Mouse (Mus musculus): ENCODE results near the gene Sp3.

DNA sequence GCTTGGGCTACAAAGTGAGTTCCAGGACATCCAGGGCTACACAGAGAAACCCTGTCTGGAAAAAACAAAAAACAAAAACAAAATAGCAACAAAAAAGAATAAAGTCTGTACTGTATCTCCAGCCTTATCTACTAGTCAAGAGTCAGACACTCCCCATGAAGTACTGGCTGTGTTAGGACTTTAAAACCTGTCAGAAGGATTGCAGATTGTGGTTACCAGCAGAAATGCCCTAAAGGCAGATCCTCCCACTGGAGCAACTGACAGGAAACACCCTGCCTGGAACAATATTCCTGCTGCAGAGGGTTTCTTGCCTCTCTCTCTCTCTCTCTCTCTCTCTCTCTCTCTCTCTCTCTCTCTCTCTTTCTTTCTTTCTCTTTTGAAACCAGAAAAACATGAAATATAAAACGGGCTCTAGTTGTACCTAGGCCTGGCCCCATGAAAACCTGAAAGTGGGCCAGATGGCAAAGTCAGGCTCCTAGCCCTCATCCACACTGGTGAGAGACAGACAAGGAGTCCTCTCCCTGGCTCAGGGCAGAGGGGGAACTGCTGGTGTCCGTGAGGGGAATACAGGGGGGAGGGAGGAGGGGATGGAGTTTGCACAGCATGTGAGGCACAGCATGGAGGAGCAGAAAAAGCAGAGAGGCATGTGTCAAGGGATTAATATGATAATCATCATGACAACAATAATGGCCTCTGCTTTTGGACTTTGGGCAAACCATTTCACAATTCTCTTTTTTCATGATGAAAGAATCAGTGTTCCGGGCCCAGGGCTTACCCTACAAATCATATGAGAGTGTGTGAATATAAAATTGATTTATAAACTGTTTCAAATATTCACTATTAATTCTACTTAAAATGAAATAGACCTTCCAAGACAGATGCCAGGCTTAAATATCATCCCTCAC lies 25.6 kb upstream of the Sp3 start:
- no peak for TF ChIP-seq CTCF (IDR thresholded peaks at IDR 0.05; ENCODE audit: insufficient read depth, low read depth, low read length)
- no peak for TF ChIP-seq POLR2A (IDR thresholded peaks at IDR 0.05; ENCODE audit: insufficient read depth, low read depth, low read length)

Measured in olfactory bulb, adult 2 months (tissue).